Mouse (Mus musculus) spleen, embryonic (tissue): Measurements from ENCODE around the gene Me1.

ENCODE experiments used
- CTCF ChIA-PET: fragments of 350-600 bp; sonication (Branson Sonifier 250); formaldehyde crosslinking; loops from one replicate; lab custom pipeline; 2022; lab: Charles Lee

Me1 gene

DNA sequence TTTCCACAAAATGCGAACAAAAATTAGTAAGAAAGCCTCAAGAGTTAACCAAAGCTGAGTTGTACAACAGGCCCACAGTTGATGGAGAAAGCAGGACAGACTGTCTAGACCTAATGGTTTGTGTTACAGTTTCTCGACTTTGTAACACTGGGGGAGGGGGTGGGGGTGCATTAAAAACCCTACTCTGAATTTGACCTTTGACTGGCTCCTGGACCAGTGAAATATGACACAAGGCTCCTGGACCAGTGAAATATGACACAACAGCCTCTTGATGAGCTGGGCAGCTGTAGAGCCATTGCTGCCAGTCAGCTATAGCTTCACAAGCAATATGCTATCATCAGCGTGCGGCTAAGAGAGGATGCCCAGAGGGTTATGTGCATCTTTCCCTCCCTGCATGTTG lies 37.4 kb downstream of the Me1 start:
- CTCF ChIA-PET = no interaction called here

DNA sequence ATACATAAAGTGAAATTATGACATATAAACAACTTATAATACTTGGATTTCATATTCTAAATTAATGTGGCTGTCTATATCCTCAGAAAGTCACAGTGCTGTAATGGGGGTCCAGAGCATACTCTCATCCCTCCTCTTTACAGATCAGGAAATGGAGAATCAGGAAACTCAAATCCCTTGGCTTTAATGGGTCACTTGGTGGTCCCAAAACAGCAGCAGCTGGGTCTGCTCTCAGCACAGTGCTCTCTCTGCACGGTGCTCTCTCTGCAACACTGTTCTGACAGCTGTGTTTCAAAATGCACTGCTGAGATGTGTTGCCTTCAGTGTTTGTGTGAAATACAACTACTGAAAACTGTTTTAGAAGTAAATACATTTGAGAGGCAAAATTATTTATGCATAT lies 43.6 kb downstream of the Me1 start:
- CTCF ChIA-PET = no interaction called here

DNA sequence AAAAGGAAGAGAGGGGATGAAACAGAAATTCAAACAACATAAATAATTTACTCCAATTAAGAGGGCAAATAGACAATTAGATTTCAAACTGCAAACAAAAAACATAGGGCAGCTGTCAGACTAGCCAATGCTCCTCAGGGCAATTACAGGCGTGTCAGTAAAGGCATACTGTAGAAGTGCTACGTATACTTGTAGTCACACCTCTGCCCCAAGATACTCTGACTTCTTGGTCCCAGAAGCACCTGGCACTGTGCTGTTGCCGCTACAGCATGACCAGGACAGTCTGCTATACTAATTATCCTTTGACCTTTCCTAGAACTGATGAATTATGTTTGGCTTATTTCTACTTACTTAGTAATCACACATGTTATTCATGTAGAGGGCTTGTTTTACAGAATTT lies 44.5 kb downstream of the Me1 start:
- CTCF ChIA-PET = no interaction called here

- CTCF ChIA-PET = no interaction called here
These were observed 44.9 kb downstream of the Me1 start for GRCm38 (mm10) chr9:86650822-86651221.

DNA sequence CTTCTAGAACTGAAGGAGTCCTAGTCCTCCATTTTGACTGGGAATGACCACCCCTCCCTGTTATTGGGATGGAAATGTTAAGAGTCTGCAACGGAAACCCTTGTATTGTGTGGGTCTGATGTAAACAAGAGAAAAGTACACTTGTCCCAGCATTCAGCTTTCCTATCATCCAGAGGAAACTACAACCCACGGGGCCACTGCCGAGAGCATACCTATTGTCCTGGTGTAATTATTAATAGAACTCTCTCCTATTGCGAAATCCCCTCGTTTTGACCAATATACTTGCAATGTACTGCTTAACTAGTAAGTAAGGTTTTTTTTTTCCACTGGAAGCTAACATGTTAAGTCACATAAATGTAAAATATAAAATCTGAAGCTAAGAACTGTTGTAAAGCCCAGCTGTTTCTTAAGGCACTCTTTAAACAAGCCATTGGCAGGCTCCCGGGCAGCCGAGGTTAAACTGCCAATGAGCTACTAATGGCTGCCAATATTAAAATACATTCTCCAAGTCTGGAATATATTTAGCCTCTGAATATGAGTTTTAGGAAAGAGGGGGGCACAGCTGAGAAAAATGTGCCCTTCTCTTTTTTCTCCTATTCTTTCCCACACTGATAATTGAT lies 47.7 kb downstream of the Me1 start:
- CTCF ChIA-PET = no interaction called here

DNA sequence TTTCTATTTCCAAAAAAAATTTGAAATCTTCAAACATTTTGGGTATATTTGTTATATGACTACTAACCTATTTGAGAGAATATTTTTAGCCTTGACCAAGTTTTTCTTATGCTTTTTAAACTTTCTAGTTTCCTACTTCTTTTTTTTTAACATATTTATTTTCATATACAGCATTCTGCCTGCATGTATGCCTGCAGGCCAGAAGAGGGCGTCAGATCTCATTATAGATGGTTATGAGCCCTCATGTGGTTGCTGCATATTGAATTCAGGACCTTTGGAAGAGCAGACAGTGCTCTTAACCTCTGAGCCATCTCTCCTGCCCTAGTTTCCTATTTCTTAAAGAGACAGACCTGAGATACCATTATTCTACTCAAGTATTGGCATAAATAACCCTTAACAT lies 48.9 kb downstream of the Me1 start:
- CTCF ChIA-PET = no interaction called here

GRCm38 (mm10) chr9:86643497-86643896 lies 52.3 kb downstream of the Me1 start:
- CTCF ChIA-PET = no interaction called here

GRCm38 (mm10) chr9:86638771-86639170 lies 57.0 kb downstream of the Me1 start:
- CTCF ChIA-PET = no interaction called here

- CTCF ChIA-PET = no interaction called here
These were observed 64.6 kb downstream of the Me1 start for GRCm38 (mm10) chr9:86631153-86631552.

DNA sequence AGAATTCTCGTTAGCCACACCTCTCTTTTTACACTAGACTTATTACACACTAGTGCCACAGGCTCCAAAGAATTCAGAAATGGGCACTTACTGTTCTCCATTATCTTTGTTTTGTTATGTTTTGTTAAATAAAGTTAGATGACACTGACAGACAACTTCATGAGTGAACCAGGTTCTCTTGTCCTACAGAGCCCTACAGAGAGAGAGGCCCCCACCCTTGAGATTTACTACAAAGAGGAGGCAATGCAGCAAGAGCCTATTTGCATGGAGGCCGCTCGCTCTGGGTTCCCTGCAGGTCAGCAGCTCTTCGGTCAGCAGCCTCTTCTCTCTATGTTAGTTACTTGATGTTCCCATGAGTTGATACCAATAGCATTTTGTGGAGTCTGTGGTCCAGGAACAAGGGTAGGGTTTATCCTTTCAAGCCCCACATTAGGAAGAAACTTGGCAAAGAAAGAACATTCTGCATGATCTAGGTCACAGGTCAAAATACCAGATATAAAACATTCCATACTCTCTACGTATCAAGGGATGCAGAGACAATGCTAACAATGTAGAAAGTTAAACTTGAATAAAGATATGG lies 65.3 kb downstream of the Me1 start:
- CTCF ChIA-PET = no interaction called here

DNA sequence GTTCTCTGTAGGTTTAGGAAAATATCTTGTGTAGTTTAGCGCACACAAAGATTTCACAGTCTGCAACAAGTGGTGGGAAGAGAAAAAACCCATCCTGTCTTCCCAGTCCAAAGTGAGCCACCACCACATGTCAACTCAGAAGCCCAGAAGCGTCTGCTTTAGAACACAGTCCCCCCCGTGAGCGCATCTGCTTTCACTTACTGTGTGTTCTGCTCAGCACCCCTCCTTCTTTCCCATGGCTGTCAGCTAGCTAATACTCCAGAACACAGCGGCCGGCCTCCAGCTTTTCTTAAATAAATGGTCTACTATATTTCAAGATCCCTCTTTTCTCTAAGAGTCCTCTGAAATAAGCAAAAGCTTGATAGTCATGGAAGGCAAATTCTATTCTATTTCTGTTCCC lies 66.4 kb downstream of the Me1 start:
- CTCF ChIA-PET = no interaction called here

- CTCF ChIA-PET = interaction anchor here (0.6 kb wide), 1 partner anchor 149 kb away, joined by 5 read pairs; no protein-coding TSS in a partner anchor
These were observed 67.8 kb downstream of the Me1 start for GRCm38 (mm10) chr9:86627745-86628496.

DNA sequence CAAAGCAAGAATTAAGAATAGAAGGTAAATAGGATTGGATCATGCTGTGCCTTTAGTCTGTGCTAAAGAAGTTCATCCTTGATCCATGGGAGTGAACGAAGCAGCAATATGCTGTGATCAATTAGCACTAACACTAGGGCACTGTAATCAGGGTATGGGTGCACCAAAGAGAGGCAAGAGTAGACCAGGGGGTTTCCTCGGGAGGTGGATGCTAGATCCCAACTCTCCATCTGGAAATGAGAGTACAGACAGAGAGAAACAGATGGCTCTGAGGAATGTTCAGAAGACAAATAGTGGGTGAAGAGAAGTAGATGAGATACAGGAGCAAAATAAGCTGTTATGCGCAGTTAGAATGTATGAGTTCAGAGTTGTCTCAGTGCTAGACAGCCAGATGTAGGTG lies 68.8 kb downstream of the Me1 start:
- CTCF ChIA-PET = interaction anchor here (0.6 kb wide), 1 partner anchor 148 kb away, joined by 5 read pairs; no protein-coding TSS in a partner anchor

DNA sequence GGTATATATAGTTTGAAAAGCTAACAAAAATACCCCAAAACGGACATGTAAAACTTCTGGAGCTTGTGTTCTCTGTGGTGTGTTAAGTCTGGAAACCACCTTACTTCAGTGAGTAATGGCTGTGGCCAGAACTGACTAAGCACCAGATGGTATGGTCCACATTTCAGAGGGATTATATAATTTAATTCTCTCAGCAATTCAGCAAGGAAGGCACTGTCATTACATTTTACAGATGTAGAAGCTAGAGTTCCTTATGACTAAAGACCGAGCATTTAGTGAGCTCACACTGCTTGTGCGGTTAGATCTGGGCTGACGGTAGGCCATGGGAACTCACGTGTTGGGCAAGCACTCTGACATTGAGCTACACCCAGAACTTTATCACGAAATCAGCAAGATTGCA lies 71.0 kb downstream of the Me1 start:
- CTCF ChIA-PET = no interaction called here

- CTCF ChIA-PET = no interaction called here
These were observed 71.7 kb downstream of the Me1 start for GRCm38 (mm10) chr9:86624039-86624438.

- CTCF ChIA-PET = no interaction called here
These were observed 73.7 kb downstream of the Me1 start for GRCm38 (mm10) chr9:86622062-86622461.

- CTCF ChIA-PET = no interaction called here
These were observed 76.2 kb downstream of the Me1 start for GRCm38 (mm10) chr9:86619341-86620139.

DNA sequence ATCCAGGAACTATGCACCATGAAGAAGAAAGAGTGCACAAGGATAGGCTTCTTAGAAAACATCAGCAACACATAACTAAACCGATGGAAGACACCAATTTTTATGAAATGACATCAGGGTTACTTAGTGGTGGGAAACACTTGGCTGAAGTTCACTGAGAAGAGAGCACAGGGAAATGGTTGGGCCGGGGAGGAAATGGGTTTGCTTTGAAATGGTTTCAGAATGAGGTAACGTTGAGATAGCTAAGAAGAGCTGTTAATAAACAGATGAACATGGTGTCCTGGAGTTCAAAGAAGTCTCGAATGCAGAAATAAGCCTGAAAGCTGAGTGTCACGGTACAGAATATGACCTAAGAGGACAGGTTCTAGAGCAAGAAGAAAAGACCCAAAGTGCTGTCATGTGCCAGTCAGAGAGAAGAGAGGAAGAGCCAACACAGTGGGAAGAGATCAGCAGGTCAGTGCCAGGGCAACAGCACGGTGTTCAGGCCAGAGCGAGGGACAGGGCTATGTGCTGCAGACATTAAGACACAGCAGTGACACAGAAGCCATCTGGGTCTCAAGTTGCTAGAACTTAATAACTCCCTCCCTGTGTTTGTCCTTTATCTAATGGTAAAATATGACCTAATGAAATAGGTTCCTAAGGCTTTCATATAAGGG lies 77.8 kb downstream of the Me1 start:
- CTCF ChIA-PET = no interaction called here

- CTCF ChIA-PET = no interaction called here
These were observed 80.0 kb downstream of the Me1 start for GRCm38 (mm10) chr9:86615765-86616164.

DNA sequence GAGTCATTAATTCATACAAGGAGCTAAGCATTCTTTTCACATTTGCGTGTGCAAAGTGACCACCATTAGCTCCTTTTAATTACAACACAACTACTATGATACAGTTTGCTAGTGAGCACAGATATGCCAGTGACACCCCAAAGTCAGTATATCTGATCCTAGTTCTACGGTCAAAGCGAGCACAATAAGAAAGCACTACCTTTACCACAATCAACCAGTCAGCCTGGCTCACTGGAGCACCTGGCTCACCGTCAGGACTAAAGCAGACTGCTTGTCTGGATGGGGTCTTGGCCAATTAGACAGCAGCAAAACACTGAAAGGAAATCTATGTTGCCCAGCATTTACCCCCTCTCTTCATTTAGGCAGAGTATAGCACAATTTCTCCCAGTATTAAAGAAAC lies 83.7 kb downstream of the Me1 start:
- CTCF ChIA-PET = no interaction called here

GRCm38 (mm10) chr9:86605776-86606175 lies 90.0 kb downstream of the Me1 start:
- CTCF ChIA-PET = no interaction called here
